Mouse (Mus musculus) gastrocnemius, postnatal 4 days (tissue): ENCODE data around the gene Osbpl3. TPM values are rescaled to one million over a fixed set of nuclear protein-coding genes. Genes with fewer than 3 reads are reported as not detected.
A peak's percentile ranks its signal among the peaks of the same experiment; 100 is the strongest.
"Not testable (repeated sequence)": the region's sequence is repeated elsewhere in the genome, so short reads cannot be mapped to it uniquely, and the experiment has no call there.

Source experiments
- DNase-seq, 2 experiments: peaks; one replicate each; pipeline ENCODE4 v3.0.0; 2021 to 2022; ENCODE audit warnings: low spot score in 2 of 2, mixed read lengths in 2 of 2
- total RNA-seq, 2 experiments: library from RNA; stranded (reverse); gene quantifications; 2 replicates each; pipeline ENCODE4 v1.2.3; 2021

The Osbpl3 gene
- total RNA-seq, 2 experiments from 2014 or later, result 8.7 to 12.3 TPM

DNA sequence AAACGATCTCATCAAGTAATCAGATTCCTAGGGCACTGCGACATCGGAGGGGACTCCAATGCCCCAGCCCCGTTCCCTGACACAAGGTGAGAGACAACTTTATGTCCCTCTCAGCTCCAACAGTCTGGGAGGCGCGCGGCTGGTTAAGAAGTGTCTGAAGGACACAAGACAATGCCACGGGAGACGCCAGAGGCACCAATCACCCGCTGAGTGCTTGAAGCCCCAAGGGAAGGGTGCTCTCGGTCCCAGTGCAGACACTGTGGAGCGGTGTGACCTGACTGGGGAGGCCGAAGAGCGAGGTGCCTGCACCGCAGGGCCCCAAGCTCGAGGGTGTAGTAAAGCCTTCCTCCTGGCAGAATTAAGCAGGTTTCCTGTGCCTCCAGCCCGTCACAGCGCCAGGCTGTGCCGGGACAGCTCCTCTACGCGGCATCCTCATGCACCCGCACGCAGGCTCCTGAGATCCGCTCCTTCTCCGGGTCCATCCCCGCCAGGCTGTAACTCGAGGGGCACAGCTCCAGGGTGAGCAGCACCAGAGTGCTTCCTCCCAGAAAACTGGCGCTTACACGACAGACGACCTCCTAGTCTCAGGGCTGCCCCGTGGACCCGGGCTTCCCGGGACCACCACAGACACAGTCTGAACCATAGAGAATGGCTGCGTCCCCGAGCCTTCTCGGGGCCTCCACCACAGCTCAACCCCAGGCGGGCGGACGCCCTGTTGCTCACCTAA is 736 bp downstream of the Osbpl3 start:
- DNase-seq, result peak; percentile 24 to 50

DNA sequence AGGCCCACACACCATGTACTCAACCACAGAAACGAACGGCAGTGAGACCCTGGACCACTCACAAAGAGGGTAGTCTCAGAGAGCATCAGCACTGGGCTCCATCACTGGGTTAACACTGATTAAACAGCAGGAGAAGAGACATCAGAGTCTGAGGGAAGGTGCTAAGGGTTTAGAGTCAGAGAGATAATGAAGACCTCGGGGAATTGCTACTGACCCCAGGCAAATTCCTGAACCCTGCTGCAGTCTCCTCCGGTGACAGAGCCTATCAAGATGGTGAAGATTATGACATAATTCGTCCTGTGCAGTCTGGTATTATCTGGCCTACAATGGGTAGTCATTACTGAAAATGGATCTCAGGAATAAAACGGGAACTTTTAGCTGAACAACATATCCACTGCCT is 2.4 kb downstream of the Osbpl3 start:
- DNase-seq, result no peak

DNA sequence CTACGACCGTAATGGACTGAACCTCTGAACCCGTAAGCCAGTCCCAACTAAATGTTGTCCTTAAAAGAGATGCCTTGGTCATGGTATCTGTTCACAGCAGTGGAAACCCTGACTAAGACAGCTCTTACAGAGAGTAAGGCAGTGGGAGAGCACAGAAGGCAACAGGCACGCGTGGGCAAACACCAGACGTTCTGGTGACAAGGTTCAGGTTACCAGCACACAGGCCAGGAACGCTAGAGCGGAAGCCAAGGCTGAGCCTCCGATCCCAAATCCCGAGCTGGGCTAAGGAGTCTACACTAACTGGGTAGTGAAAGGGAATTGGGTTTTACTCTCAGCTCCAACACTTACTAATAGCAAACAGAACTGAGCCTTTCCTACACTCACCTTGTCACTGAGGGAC is 3.8 kb downstream of the Osbpl3 start:
- DNase-seq, result no peak

DNA sequence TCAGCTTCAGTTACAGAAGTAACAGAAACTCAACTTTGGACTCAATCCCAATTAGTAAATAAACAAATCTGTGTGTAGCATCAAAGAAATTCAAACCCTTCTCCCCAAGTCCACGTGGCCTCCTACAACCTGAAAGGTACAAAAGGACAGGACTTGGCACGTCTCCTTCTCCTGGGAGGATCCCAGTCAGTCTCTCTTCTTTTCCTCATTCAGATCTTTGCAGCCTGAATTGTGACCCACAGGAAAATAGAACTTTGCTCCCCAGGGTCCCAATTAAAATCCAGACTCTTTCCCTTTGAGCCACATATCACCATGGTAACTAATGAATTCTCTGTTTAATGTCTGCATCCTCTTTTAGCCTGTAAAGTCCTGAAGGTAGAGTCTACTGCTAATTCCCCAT is 10.4 kb downstream of the Osbpl3 start:
- no peak for DNase-seq

DNA sequence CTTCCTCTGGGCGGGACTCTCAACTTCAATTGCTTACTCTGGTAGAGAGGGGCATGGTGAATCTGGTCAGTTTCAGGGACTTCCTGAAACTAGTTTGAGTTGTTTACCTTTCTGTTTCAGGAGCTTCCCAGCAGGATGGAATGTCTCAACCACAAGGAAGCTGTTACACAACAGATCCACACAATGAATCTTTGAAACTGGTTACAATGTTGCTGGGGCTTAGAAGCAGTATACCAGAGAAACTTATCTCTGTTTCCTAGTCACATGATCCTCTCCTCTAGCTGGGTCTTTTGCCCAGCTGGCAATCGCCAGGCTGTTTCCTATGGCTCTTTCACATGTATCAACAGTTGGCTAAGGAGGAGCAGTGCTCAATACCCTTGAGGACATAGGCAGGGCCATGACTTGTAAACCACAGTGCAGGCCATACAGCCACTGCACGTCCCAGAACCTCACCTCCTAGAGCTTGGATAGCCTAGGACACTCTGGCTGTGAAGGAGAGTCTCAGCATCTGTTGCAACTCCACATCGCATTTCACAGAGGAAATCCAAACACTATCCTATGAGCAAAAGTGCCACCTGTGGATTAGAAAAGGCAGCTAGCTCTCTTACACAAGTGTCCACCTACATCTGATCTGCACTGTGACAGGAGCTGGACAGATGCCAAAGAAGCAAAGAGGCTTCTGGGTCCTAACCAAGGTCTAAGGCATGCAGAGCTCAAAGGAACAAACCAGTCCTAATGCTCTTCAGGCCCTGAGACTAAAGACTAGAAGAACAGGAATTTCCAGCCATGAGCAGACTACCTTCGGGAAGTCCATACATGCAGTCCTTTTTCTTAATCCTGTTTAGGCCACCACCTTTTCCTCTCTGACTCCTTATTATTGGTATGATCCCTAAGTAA is 14.8 kb downstream of the Osbpl3 start:
- no peak for DNase-seq

DNA sequence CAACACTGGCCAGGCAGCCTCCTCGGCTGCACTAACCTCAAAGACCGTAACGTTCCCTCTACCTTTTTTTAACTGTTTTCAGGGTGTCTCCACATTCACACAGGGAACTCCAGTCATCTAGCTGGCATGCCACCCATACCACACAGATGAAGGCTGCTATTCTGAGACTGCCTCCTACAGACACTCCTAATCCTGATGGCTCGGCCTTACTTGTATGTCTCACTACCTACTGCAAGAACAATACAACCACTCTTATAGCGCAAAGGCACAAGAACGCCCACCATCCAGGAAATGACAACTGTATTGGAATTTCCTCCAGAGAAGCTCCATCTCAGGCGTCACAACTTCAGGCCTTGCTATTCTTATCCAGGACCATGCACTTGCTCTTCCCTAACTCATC is 15.8 kb downstream of the Osbpl3 start:
- no peak for DNase-seq

DNA sequence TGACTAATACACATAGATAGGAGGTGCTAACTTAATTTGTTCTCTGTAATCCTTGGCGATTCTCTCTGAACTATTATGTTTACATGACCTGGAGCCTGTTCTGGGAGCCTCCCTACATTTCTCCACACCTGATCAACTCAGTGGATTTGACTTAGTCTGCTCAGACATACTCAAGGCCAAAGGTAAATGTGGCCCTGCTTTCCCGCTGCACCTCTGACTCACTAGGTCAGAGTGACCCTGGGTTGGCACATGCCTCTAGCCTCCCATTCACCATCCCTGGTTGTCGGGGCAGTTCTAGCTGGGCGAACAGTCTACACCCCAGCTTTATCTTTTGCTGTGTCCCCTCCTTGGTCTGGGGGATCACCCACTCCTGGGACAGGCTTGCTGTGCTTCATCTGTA is 17.1 kb downstream of the Osbpl3 start:
- DNase-seq, result not testable (repeated sequence)

DNA sequence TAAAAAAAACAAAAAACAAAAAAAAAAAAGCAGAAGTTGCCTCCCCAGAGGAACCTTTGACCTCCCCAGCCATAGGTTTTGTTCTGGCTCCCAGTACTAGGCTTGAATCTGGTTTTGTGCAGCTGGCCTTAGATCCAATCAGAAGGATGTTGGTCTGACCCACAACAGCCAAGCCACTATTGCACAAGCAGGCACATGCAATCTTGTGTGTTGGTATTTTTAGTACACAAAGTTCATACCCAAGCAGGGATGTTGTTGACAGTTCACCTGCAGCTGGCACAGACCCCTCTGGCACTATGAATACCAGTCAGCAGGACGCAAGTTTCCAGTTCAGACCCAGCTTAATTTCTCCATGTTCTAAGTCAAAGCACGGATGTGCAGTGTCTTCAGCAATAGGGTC is 18.2 kb downstream of the Osbpl3 start:
- no peak for DNase-seq

DNA sequence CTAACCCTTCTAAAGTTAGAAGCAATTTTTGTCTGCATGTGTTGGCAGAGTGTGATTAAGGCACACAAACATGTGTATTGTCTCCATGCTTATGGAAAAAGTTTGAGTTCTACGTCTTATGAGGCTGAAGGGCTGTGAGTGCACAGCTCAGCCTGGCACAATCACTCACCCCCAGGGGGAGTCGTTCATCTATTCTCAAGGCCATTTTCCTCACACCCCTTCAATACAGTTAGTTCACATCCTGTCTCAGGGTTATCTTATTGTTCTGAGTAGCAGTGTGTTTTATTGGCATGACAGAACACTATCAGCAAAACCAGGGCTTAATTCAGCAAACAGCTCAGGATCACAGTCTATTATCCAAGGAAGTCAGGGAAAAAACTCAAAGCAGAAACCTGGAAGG is 19.3 kb downstream of the Osbpl3 start:
- DNase-seq, result no peak

DNA sequence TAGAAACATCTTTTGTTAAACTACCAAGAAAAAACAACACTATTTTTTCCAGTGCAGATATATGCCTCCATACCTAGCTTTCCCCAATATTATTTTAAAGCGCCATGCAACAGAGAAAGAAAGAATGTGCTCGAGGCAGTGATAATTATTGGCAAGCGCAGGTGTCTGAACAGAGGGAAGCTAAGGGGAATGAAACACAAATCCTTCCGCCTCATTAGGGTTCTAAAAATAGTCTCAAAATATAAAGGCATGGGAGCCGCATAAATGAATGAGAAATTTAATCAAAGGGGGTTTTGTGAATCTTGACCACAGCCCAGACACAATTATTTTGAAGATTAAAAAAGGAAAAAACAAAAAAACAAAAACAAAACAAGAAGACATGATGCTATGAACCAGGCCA is 23.5 kb downstream of the Osbpl3 start:
- no peak for DNase-seq

DNA sequence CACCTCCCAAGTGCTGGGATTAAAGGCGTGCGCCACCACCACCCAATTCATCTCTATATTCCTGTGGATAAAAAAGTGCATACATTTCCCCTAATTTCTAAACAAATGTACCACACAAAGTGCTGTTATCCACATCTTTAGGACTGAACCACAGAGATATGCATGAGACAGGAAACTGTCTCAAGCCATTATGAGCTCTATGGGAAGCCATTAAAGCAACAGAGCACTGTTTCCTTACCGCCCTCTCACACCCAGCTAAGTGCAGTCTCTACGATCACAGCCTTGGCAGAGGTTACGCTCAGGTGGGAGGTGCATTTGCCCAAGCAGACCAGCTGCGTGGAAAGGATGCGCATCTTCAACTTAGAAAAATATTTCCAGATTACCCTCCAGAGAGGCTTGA is 26.7 kb downstream of the Osbpl3 start:
- DNase-seq, result no peak

DNA sequence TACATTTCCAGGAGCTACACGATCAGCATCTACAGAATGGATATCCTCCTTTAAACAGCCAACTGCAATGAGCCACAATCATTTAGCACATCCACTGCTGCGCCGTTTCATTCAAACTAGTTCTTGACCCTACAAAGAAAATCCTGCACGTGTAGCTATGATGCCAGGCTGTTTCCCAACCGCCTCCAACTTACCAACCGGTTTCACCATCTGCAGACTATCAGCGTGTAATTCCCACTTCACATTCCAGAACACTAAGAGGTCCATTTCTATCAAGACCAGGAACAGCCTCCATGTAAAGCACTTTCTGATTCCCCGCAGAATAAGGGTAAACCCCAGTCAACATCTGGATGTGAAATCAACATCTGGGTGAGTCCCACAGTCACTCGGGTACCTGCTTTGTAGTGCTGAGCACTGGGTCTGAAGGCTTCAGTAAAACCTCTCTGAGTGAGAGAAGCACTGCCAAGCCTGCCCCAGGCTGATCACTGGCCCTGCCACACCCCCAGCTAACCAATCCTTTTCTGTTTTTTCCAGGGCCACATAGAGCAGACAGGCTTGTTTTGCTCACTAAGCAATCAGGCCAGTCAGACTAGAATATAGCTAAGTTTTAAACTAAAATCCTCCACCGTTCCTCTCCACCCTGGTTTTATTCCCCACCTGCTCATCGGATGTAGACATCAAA is 28.8 kb downstream of the Osbpl3 start:
- no peak for DNase-seq

DNA sequence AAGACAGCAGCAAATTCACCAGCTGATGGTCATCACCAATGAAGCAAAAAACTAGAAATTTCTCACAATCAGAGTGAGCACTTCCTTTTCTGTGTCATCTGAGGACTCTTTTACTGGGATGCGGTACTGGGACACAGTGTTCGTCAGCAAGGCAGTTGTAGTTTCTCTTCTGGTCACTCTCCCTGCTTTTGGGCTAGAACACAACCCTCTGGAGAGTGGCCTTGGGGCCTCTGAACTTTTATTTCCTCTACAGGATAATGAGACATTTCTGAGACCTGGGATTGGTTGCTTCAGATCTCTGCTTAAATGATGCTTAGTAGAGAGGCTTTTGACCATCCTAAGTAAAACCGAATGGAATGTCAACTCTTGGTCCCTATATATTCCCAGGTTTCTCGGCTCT is 29.4 kb downstream of the Osbpl3 start:
- no peak for DNase-seq

DNA sequence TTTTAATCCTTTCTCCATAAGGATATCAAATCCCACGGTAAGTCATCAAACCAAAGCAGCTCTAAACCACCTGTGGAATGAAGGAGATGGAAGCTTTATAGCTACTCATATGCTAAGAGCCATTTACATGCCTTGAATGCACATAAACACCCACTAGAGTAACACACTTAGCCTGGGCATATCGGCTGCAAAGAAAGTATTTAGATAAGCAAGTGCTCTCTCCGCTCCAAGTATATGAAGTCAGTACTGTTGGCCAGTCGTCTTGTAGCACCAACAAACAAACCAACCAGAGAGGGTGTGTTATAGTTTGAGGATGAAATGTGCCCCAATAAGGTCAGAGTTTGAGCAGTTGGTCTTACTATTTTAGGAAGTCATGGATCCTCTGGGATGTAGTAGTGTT is 31.7 kb downstream of the Osbpl3 start:
- DNase-seq, result no peak

DNA sequence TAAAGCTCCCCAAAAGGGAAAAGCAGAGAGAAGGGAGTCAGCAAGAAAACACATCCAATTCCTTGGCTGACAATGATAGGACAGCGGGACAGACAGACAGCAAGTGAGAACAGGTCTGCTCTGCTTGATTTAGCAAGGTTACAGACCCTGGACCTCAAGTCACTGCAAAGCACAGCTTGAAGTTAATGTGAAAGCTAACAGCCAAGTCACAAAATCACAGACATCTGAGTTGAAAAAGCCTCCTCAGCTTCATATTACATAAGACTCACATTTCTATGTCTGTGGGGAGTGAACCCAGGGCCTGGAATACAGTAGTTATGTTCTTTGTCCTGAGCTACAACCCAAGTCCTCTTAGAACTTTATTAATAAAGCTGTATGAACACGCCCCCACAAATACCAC is 35.6 kb downstream of the Osbpl3 start:
- no peak for DNase-seq

DNA sequence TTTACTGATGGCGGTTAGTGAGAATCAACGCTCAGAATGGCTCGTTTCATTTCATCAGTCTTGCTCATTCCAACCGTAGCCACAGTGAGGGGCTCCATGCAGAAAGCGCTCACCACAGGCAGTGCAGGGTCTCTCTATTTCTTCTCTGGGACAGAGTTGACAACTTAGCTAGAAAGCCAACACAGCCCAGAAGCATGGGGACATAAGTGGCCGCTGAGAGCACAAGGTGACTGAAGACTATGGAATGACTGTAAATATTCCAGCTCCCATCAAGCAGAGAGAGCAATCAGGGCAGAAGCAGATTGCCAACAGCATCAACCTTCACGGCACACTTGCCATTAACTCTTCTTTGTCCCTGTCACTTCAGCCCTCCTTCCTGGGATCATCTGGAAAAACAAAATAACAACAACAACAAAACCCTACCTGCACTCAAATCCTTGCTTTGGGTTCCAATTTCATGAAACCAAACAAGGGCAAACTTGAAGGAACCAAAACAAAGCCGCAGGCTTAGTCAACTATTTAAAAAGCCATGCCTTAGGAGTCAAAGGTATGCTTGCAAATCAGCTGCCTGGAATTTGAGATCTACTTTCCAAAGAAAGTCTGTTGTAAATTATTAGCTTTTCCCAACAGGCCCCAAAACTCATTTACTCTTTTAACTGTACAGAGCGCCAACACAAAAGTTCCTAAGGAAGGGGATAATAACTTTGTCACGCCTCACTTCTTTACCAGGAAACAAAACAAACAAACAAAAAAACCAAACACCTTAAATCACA is 36.3 kb downstream of the Osbpl3 start:
- DNase-seq, result no peak

DNA sequence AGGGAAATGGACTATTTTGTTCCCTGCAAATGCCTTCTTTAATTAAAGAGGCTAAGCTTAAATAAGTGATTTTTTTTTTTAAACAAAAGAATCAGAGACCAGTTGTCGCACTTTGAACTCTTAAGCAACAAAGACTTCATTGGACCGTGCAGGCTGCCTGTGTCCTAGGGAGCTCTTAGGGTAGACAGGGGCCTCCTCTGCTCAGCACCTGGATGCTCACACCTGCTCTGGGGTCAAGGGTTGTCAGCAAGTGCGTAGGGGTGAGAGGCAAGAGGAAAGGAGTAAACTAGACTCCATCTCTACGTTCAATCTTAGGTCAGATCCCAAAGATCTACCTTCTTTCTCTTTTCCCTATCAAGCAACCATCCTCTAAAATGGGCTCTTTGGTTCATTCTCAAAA is 37.0 kb downstream of the Osbpl3 start:
- DNase-seq, result no peak

DNA sequence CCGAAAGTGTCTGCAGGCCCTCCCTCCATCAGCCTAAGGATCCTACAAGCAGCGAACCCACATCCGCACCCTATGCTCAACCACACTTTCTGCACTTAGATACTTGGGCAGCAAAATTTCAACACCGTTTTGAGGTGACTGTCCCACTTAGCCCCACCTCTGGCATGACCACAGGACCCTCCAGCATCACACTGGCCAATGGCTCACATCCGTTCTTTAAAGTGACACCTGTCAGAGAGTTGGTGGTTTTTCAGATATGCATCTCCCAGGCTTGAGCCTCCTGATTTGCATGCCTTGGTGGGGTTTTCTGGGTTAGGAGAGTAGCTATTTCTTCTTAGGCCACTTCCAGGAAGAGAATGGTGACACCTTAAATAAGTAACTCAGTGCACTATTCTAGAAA is 39.1 kb downstream of the Osbpl3 start:
- DNase-seq, result no peak

DNA sequence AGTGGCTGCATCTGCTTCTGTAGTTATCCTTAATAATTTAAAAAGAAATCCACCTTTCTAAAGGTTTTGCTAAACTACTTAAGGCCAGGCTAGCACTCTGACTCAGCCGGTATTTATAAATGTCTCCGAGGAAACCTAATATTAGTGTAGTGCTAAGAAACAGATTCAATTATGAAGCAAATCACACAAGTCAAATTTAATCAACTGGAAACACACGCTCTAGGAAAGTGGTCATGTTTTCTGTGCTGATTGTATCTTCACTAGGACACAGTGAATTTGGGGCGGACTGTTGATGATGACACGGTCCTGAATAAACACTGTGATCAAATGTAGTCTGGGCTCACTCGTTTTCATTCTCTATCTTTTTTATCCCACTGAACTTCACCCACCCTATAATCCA is 40.6 kb downstream of the Osbpl3 start:
- no peak for DNase-seq

DNA sequence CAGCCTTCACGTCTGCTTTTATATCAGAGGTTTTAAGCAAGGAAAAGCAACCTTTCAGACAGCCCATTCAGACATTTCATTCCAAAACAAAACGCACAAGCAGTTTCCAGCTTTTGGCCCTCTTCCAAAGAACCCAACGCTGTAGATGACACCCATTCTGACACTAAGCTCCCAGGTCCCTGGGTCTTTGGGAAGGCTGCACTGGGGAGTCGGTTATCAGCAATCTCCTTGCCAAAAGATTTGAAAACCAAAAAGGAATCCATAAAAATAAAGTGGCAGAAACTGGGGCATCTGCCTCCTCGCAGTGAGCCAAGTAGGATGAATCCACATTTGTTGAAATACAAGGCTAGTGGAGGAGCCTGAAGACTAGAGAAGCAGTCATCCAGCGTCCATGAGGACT is 41.5 kb downstream of the Osbpl3 start:
- DNase-seq, result no peak

DNA sequence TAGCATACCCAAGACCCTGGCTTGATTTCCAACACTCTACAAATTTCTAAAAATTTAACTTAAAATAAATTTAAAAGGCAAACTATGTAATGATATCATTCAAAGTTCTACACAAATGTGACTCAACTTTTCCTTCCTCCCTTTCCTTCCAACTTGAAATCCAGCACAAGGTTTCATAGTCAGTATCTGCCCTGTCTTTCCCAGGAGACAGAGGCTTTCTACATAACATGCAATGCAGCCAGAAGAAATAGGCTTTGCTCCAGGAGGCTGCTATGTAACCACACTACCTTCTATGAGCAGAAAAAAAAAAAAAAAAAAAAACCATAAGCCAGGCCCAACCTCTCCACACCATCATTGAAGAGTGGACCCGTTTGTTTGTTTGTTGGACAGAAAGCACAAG is 42.6 kb downstream of the Osbpl3 start:
- no peak for DNase-seq
